Mouse (Mus musculus) G1E (cell line): ENCODE measurements around the gene Gm11549.

Experiments used
- CTCF ChIP-seq: IDR thresholded peaks from 2 replicates; pipeline ENCODE4 v1.5.1; 2012; ENCODE audit warnings: low read depth, low read length, inconsistent platforms, mixed read lengths
- GATA2 ChIP-seq: IDR thresholded peaks from 2 replicates; pipeline ENCODE4 v1.6.1; 2012; ENCODE audit warnings: low read depth, low read length, inconsistent platforms, borderline replicate concordance
- TAL1 ChIP-seq: conservative IDR thresholded peaks from 2 replicates; pipeline ENCODE4 v1.6.1; 2012; ENCODE audit warnings: low read depth, low read length, inconsistent platforms, mixed read lengths

DNA sequence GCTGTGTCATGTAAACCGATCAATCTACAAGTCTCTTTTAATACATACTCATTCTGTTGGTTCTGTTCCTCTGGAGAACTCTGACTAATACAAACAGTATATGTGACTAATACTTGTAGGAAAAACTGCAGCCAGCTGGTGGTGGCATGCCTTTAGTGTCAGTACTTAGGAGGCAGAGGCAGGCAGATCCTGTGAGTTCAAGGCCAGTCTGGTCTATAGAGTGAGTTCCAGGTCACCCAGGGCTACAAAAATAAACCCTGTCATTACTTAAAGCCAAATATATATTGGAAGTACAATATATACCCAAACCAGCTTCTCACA lies 32.1 kb downstream of the Gm11549 start:
- TF ChIP-seq TAL1 (no peak), CTCF (no peak), GATA2 (no peak)
